Mouse (Mus musculus): ENCODE measurements around the gene Crlf1. TPM values are rescaled to one million over a fixed set of nuclear protein-coding genes. Genes with fewer than 3 reads are reported as not detected.

Crlf1 gene
- polyA plus RNA-seq, 1 experiment from 2014 or later = 1.8 TPM

- H3K27me3 ChIP-seq (ENCODE audit: control insufficient read depth, insufficient read depth, low read length) = peaks cover 83% of the 10 kb centered on the region
- peaks cover 13% of the 10 kb centered on the region; the same call in 1 of the 2 replicates for H3K4me1 ChIP-seq (ENCODE audit: control insufficient read depth, insufficient read depth, low read length)
- 0 out of 2 replicates have a peak overlapping the region, but pooled peaks have one; percentile 16 for H3K4me2 ChIP-seq (replicated peaks; ENCODE audit: low read depth, low read length)
- H3K36me3 ChIP-seq (ENCODE audit: control insufficient read depth, insufficient read depth, low read length) = no peaks in the 10 kb centered on the region
- 9% methylated on average over 12 of the region's 12 CpGs for WGBS
- no peak for ATAC-seq (ENCODE audit: insufficient number of reproducible peaks, insufficient read depth, low FRiP score, low read depth)
- H3K9ac ChIP-seq (replicated peaks; ENCODE audit: low read depth, low read length) = no peak overlapping the region
- H3K9me3 ChIP-seq (ENCODE audit: control insufficient read depth, low read depth, low read length) = no peaks in the 10 kb centered on the region
- no peak overlapping the region for H3K27ac ChIP-seq (ENCODE audit: low read length)
- no peak overlapping the region for H3K4me3 ChIP-seq (ENCODE audit: low read depth, low read length)
Measured at GRCm38 (mm10) chr8:70495771-70496062, 2.8 kb downstream of the Crlf1 start.

- H3K36me3 ChIP-seq (ENCODE audit: control insufficient read depth, insufficient read depth, low read length) = no peaks in the 10 kb centered on the region
- H3K27ac ChIP-seq (ENCODE audit: low read length) = no peak overlapping the region
- WGBS = 9% methylated on average over 39 of the region's 39 CpGs
- peak overlapping the region; percentile 27; the same call in 1 of the 2 replicates for H3K4me2 ChIP-seq (replicated peaks; ENCODE audit: low read depth, low read length)
- peak overlapping the region; percentile 9 for H3K4me3 ChIP-seq (ENCODE audit: low read depth, low read length)
- H3K9me3 ChIP-seq (ENCODE audit: control insufficient read depth, low read depth, low read length) = no peaks in the 10 kb centered on the region
- peaks cover 14% of the 10 kb centered on the region; the same call in 1 of the 2 replicates for H3K4me1 ChIP-seq (ENCODE audit: control insufficient read depth, insufficient read depth, low read length)
- no peak for ATAC-seq (ENCODE audit: insufficient number of reproducible peaks, insufficient read depth, low FRiP score, low read depth)
- H3K27me3 ChIP-seq (ENCODE audit: control insufficient read depth, insufficient read depth, low read length) = peaks cover 55% of the 10 kb centered on the region
- H3K9ac ChIP-seq (replicated peaks; ENCODE audit: low read depth, low read length) = no peak overlapping the region
Measured at GRCm38 (mm10) chr8:70500386-70501301, 7.7 kb downstream of the Crlf1 start.

- no peak for ATAC-seq (ENCODE audit: insufficient number of reproducible peaks, insufficient read depth, low FRiP score, low read depth)
- H3K9me3 ChIP-seq (ENCODE audit: control insufficient read depth, low read depth, low read length) = no peaks in the 10 kb centered on the region
- H3K9ac ChIP-seq (replicated peaks; ENCODE audit: low read depth, low read length) = no peak overlapping the region
- 13% methylated on average over 23 of the region's 23 CpGs for WGBS
- H3K27ac ChIP-seq (ENCODE audit: low read length) = no peak overlapping the region
- H3K27me3 ChIP-seq (ENCODE audit: control insufficient read depth, insufficient read depth, low read length) = peaks cover 42% of the 10 kb centered on the region
- no peaks in the 10 kb centered on the region for H3K36me3 ChIP-seq (ENCODE audit: control insufficient read depth, insufficient read depth, low read length)
- 0 out of 2 replicates have a peak overlapping the region, but pooled peaks have one; percentile 12 for H3K4me3 ChIP-seq (ENCODE audit: low read depth, low read length)
- peaks cover 18% of the 10 kb centered on the region; the same call in 1 of the 2 replicates for H3K4me1 ChIP-seq (ENCODE audit: control insufficient read depth, insufficient read depth, low read length)
- 0 out of 2 replicates have a peak overlapping the region, but pooled peaks have one; percentile 13 for H3K4me2 ChIP-seq (replicated peaks; ENCODE audit: low read depth, low read length)
Measured at GRCm38 (mm10) chr8:70501820-70502529, 9.0 kb downstream of the Crlf1 start.

GRCm38 (mm10) chr8:70502540-70502939, 9.6 kb downstream of the Crlf1 start:
- Histone ChIP-seq H3K36me3 (ENCODE audit: control insufficient read depth, insufficient read depth, low read length) (peaks cover 3% of the 10 kb centered on the region; the same call in 1 of the 2 replicates), H3K9me3 (ENCODE audit: control insufficient read depth, low read depth, low read length) (no peaks in the 10 kb centered on the region), H3K4me1 (ENCODE audit: control insufficient read depth, insufficient read depth, low read length) (peaks cover 18% of the 10 kb centered on the region; the same call in 1 of the 2 replicates), H3K9ac (replicated peaks; ENCODE audit: low read depth, low read length) (no peak overlapping the region), H3K4me2 (replicated peaks; ENCODE audit: low read depth, low read length) (0 out of 2 replicates have a peak overlapping the region, but pooled peaks have one; percentile 13), H3K4me3 (ENCODE audit: low read depth, low read length) (no peak overlapping the region), H3K27me3 (ENCODE audit: control insufficient read depth, insufficient read depth, low read length) (peaks cover 36% of the 10 kb centered on the region), H3K27ac (ENCODE audit: low read length) (no peak overlapping the region)
- ATAC-seq (ENCODE audit: insufficient number of reproducible peaks, insufficient read depth, low FRiP score, low read depth) = no peak
- 33% methylated on average over 12 of the region's 12 CpGs for WGBS

- 0 out of 2 replicates have a peak, but pooled peaks have one; percentile 15 for ATAC-seq (ENCODE audit: insufficient number of reproducible peaks, insufficient read depth, low FRiP score, low read depth)
- Histone ChIP-seq H3K27me3 (ENCODE audit: control insufficient read depth, insufficient read depth, low read length) (peaks cover 33% of the 10 kb centered on the region), H3K4me2 (replicated peaks; ENCODE audit: low read depth, low read length) (no peak overlapping the region), H3K4me1 (ENCODE audit: control insufficient read depth, insufficient read depth, low read length) (peaks cover 18% of the 10 kb centered on the region; the same call in 1 of the 2 replicates), H3K36me3 (ENCODE audit: control insufficient read depth, insufficient read depth, low read length) (peaks cover 8% of the 10 kb centered on the region), H3K4me3 (ENCODE audit: low read depth, low read length) (no peak overlapping the region), H3K27ac (ENCODE audit: low read length) (no peak overlapping the region), H3K9ac (replicated peaks; ENCODE audit: low read depth, low read length) (no peak overlapping the region), H3K9me3 (ENCODE audit: control insufficient read depth, low read depth, low read length) (no peaks in the 10 kb centered on the region)
- 15% methylated on average over 46 of the region's 46 CpGs for WGBS
Measured at GRCm38 (mm10) chr8:70503062-70503750, 10.2 kb downstream of the Crlf1 start.

- ATAC-seq (ENCODE audit: insufficient number of reproducible peaks, insufficient read depth, low FRiP score, low read depth) = no peak
- H3K27ac ChIP-seq (ENCODE audit: low read length) = no peak overlapping the region
- H3K4me2 ChIP-seq (replicated peaks; ENCODE audit: low read depth, low read length) = no peak overlapping the region
- H3K9me3 ChIP-seq (ENCODE audit: control insufficient read depth, low read depth, low read length) = no peaks in the 10 kb centered on the region
- H3K9ac ChIP-seq (replicated peaks; ENCODE audit: low read depth, low read length) = no peak overlapping the region
- WGBS = 65% methylated on average over 16 of the region's 16 CpGs
- peaks cover 18% of the 10 kb centered on the region for H3K36me3 ChIP-seq (ENCODE audit: control insufficient read depth, insufficient read depth, low read length)
- H3K4me3 ChIP-seq (ENCODE audit: low read depth, low read length) = no peak overlapping the region
- peaks cover 18% of the 10 kb centered on the region; the same call in 1 of the 2 replicates for H3K4me1 ChIP-seq (ENCODE audit: control insufficient read depth, insufficient read depth, low read length)
- H3K27me3 ChIP-seq (ENCODE audit: control insufficient read depth, insufficient read depth, low read length) = peaks cover 32% of the 10 kb centered on the region
Measured at GRCm38 (mm10) chr8:70504291-70504716, 11.3 kb downstream of the Crlf1 start.

- no peak for ATAC-seq (ENCODE audit: insufficient number of reproducible peaks, insufficient read depth, low FRiP score, low read depth)
- H3K9me3 ChIP-seq (ENCODE audit: control insufficient read depth, low read depth, low read length) = no peaks in the 10 kb centered on the region
- peaks cover 18% of the 10 kb centered on the region for H3K36me3 ChIP-seq (ENCODE audit: control insufficient read depth, insufficient read depth, low read length)
- H3K4me2 ChIP-seq (replicated peaks; ENCODE audit: low read depth, low read length) = no peak overlapping the region
- H3K27me3 ChIP-seq (ENCODE audit: control insufficient read depth, insufficient read depth, low read length) = peaks cover 29% of the 10 kb centered on the region
- H3K27ac ChIP-seq (ENCODE audit: low read length) = no peak overlapping the region
- H3K9ac ChIP-seq (replicated peaks; ENCODE audit: low read depth, low read length) = no peak overlapping the region
- peaks cover 18% of the 10 kb centered on the region; the same call in 1 of the 2 replicates for H3K4me1 ChIP-seq (ENCODE audit: control insufficient read depth, insufficient read depth, low read length)
- 74% methylated on average over 3 of the region's 3 CpGs for WGBS
- no peak overlapping the region for H3K4me3 ChIP-seq (ENCODE audit: low read depth, low read length)
Measured at GRCm38 (mm10) chr8:70504851-70505250, 11.9 kb downstream of the Crlf1 start.
